Mouse (Mus musculus): ENCODE measurements around the gene Cd82.

The Cd82 gene

DNA sequence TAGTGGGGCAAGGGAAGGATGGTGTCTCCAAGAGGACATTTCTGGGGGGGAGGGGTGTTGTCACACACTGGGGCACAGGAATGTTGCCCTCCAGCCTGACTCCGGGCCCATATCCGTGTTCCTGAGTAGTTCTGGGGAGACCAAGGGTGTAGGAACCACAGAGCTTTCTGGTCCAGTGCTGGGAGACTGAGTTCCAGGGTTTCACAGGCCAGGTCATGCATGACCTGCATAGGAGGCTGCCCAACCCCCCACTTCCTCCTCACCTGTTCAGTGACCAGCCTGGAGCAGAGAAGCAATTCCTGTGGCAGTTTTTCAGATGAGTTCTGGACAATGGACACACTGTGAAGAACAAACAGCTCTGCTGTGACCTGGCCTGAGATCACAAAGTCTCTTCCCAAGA is 19.8 kb downstream of the Cd82 start:
- DNase-seq = no peak

DNA sequence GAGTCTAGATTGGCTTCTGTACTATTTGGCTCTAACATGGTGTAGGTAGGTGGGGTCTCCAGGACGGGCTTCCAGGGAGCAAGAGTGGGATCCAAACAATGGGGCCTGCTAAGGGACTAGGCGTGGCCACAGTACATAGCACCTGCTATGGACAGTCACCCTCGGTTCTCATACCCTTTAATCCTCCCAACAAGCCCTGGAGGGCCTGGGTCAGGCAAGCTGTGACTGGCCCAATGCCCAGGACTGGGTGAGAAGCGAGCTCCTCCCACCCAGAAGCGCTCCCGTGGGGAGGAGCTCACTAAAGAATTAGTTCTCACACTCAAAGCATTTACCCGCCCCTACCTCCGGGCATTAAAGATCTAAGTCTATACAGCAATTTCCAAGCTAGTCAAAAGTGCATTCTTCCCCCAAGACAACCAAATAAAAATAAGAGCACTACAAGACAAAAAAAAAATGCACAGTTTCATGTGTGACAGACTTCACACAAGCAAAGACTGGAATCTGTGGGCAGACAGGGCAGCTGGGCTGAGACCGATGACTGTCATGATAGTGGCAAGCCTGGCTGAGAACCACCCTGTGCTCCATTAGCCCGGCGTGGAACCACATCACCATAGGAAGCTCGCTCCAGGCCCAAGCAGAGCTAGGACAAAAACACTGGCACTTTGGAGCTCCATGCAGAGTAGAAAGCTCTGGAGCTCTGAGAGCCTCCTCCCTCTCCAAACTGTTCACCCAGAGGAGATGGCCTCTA is 23.0 kb downstream of the Cd82 start:
- no peak for DNase-seq

DNA sequence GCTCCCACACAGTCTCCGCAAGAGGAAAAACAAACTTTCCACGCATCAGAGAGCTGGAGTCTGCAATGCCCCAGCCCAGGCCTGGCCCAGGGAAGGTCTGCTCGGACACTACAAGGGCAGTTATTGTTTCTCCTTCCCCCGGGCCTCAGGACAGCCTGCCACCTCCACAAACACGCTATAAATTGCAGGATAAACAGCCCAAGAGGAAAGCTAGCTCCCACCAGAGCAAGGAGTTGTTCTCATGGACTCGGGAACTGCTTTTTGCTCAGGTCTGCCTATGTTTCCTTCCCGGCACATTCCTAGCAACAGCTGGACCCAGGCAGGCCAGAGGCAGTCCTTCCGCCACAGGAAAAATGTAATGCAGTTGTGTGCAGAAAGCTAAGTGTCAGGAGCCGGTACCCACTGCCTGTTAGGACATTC is 23.6 kb downstream of the Cd82 start:
- no peak for DNase-seq

DNA sequence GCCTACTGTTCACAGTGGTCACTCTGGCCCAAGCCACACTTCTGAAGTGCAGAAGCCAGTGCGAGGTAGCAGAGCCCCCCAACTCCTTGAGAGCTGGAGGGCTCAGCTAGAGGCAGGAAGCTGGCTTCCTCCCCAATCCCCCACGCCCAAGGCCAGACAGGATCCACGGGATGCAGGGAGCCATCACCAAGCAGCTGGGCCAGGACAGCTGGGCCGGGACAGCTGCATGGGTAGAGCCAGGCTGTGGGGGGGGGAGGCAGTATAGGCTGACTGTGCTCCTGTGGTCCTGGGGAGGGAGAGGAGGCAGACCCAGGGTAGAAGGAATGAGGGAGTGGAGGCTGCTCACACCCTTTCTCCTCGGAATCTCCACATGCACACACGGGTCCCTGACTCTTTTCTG is 24.6 kb downstream of the Cd82 start:
- DNase-seq = no peak

DNA sequence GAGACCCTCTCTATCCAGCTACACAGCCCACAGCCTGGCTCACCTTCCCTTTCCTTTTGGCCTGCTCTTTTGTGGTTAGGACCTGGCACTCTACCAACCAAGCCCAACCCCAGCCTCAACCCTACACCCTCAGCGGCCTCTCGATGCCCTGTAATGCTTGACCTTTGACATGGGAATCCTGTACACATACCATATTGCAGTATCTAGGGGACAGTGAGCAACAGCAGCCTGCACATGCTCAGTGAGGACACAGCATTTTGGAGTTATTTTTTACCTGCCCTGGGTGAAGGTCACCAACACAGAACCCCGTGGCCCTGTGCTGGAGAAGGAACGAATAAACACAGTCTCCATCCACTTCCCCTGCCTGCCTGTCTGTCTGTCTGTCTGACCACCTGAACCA is 27.4 kb downstream of the Cd82 start:
- no peak for DNase-seq

DNA sequence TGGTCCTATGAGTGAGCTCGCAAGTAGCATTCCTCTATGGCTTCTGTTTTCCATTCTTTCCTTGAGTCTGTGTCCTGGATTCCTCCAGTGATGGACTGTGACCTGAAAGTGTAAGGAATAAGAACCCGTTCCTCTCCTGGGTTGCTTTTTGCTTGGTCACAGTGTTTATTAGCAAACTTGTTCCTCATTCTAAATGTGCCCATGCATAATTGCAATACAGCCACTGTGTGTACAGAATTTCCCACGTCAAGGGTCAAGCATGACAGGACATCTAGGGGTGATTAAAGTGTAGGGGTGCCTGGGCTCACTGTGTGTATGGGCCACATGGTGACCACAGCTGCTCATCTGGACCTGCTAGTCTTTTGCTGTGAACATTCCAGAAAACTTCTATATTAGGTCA is 28.0 kb downstream of the Cd82 start:
- DNase-seq = no peak

DNA sequence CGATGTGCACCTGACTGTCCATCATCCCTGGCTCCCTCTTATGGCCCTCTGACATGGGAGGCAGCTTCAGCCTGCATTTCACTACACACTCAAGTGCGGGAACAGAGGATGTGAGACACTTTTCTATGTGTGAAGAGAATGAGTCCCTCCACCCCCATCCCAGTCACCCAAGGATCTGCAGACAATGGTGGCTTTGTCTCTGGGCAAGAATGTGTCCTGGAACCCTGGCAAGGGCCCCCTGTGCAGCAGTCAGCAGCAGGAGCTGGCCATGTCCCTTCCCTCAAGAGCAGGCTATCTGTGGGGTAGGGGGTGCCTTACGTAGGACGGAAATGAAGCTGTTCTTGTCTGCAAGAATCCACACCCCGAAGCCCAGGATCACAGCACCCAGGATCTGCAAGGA is 29.4 kb downstream of the Cd82 start:
- DNase-seq = no peak

DNA sequence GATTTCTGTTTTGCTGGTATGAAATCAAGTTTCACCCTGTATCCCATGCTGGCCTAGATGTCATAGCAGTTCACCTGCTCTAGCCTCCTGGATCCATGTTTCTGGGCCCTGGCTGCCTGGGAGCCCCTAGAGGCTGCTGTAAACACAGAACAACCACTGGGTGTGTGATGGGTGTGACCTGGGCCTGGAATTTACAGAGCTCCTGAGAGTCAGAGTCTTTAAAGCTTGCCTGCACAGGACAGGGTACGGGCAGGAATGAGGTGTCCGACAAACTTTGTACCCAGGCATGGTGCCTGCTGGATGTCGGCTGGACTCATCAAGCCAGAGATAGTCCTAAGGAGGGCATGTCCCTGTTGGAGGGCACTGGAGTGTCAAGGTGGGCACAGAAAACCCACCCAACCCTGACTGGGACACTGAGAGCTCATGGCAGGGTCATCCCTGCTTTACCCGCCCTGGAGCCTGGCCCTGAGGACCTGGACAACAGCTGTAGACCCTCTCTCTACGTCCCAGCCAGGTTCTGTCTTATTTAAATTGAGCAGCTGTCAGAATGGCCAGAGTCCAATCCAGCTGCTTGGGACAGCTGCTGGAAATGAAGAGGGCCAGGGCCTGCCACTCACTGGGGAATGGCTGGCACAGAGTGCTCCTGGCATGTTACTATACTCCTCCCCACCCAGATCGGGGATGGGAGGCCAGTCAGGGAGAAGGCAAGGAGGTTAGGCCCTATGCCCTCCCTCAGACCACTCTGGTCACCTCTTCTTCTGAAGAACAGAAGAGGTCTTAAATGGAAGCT is 30.1 kb downstream of the Cd82 start:
- no peak for DNase-seq

DNA sequence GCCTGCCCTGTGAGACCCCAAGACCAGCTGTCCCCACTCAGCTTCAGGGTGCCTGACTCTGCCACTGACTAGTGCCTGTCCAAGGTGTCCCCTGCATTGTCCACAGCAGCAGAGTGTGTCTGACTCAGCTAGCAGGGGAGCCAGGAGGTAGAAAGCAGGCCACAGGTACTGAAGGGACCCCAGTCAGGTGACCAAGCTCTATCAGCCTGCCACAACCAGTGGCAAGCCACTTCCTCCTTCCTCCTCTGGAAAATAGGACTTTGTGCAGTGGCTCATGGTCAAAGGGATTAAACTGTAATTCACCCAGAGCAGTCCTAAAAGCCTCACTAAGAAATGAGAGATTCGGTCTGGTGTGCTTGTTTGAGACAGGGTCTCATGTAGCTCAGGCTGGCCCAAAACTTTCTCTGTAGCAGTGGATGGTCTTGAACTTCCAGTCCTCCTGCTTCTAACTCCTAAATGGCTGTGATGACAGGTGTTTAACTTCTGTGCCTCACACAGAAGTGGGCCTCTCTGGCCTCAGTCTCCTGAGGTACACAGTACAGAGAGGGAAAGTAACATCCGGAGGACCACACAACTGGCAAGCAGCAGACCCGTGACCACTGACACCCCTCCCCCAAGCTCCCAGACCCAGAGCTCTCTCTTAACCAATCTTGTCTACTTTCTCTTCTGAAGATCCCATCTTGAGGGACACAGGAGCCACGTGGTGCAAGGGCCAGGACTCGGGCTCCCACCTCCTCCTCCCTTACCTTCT is 31.2 kb downstream of the Cd82 start:
- DNase-seq = no peak

DNA sequence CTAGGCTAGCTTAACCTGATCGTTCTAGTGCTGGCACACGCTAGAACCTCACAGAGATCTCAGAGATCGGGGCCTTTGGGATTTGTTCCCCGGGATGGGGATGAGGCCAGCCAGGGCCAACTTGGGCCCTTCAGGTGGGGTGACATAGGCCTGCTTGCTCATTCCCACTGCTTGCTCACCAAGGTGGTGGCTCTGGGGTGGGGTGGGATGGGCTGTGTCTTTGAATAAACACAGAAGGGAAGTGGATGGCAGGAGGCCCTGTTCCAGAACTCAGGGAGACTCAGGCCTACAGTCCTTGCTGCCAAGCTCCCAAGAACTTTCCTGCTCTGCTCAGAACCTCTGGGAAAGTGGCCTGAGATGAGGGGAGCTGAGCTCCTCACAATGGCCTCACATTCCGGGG is 31.9 kb downstream of the Cd82 start:
- no peak for DNase-seq

DNA sequence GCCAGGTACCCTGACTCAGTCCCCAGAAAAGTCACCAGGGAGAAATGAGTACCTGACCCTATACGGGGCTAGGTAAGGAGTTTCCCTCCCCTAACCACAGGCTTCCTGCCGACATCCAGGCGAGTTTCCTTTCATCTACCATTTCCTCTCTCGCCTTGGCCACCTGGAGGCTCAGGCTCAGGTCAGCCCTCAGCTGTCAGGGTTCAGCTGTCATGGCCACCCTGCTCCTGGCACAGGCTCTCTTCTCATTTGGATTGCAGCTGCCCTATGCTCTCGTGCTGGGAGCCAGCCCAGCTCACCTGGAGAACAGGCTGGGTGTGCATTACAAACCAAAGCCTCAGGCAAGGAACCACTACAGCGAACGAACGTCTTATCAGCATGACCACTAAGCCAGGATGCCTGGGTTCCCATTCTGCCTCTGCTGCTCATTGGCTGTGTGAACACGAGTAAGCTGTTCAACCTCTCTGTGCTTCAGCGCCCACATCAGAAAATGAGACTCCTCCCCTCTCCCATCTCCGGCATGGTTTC is 34.9 kb downstream of the Cd82 start:
- no peak for DNase-seq

DNA sequence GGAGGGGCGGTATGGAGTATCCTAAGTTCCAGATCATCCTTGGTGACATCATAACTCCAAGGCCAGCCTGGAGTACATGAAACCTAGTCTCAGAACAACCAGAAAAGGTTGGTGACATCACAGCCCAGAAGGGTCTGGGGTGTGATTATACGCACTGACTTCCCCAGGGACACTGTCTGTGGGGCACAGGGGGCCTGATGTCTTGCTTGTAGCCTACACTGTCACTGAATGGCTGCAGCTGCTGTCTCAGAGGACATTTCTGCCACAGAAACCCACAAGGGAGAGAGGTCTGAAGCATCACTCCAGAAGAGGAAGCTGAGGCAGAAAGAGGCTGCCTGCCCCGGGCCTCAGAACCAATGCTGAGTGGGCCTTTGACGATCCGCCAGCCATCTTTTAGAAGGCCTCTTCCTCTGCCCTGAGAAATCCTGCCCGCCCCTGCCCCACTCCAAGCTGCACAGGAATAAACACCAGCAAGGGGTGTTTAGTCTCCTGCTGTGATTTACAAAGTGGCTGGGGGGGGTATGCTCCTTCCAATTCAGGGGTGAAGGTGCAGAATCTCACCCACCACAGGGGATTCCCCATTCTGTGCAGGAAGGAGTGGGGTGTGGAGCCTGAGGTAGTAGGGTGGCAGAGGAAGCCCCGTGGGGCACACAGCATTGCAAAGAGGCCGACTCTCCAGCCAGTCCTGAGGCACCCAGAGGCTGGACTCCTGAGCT is 35.8 kb downstream of the Cd82 start:
- no peak for DNase-seq

DNA sequence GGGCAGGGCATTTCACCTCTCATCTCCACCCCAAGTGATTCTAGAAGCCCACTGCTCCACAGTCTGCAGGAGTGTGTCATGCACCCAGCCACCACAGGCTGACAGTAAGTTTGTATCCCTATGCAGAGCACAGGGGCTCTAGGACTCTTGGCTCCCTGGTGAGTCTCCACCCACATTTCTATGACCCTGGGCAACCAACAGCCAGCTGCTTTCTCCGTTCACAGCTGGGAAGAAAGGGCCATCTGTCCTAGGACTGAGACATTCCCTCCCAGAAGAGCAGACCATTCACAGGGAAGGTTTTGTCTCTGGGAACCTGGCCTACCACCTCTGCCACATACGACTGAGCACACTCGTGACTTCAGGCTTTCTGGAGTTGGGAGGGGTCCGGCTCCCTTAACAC is 37.1 kb downstream of the Cd82 start:
- DNase-seq = no peak

DNA sequence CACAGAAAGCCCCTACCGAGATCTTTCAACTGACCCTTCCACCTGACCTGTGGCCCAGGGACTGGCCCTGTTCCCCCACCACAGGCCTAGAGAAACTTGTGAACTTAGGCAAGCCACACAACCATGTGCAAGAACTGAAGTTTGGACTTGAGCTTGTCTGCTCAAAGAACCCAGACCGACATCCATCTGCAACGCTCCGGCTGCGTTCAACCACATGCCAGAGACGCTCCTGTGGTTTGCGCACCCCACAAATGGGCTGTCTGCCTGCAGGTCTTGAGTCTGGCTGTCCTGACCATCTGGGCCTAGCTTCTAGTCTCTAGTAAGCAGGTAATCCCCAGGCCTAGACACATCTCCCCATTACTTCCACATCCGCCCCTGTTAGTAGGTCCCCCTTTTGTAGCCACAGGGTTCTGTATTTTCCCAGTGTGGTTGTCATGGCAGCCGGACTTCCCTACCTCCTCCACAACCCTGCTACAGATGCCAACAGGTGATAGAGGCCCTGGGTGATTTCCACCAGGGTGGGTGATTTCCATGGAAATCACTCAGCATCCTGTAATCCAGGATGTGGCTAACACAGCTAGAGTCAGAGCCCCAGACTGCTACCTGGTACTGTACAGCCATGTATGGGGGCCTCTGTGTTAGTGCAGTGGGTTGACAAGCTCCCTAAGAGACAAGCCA is 38.5 kb downstream of the Cd82 start:
- no peak for DNase-seq

DNA sequence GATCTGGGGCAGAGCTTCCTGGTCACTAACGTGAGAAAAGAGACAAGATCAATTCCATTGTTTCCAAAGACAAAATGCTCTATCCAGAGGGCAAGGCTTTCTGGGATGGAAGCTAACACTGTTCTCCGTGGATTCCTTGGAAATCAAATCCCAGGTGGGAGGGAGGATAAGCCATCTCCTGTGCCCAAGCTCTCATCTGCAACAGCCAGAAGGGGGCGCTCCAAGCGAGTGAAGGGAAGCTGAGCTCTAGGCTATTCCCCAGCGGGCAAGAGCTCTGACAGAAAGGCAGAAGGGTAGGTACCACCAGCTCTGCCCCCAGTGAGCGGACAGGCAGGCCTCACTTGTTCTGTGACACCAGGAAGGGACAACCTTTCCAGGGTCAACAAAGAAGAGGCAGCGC is 41.6 kb downstream of the Cd82 start:
- DNase-seq = peak; percentile 60

DNA sequence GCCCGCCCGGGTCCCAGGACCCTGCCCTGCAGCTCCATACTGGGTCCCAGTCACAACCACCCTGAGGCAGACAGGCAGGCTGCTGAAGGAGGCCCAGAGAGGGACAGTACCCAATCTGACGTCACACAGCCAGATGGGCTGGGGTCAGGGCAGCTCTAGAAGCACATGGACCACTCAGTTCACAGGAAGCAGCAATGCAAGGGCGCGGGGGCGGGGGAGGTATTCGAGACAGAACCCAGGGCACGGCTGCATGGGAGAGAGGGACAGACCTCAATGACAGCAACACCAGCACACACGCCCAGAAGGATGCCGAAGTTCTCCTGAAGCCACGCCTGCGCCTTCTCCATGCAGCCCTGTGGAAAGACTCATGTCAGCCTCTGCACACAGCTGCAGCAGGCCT is 43.0 kb downstream of the Cd82 start:
- no peak for DNase-seq

DNA sequence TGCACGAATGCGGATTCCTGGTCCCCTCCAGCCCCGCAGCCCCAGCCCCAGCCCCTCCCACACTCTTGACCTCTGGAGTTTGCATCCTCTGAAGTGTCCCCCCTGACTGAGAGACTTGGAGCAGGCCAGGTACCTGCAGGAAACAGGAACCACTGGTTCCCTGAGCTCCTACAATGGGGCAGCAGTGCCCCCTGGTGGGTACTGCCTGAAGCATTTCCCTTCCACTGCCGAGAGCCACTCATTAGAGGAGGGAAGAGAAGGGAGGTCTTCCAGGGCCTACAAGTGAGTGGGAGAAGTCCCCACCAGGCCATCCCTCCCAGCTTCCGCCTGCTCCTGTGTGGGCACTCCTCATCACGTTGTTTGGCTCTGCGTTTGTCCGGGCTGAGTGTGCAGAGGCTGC is 44.5 kb downstream of the Cd82 start:
- DNase-seq = peak; percentile 85

DNA sequence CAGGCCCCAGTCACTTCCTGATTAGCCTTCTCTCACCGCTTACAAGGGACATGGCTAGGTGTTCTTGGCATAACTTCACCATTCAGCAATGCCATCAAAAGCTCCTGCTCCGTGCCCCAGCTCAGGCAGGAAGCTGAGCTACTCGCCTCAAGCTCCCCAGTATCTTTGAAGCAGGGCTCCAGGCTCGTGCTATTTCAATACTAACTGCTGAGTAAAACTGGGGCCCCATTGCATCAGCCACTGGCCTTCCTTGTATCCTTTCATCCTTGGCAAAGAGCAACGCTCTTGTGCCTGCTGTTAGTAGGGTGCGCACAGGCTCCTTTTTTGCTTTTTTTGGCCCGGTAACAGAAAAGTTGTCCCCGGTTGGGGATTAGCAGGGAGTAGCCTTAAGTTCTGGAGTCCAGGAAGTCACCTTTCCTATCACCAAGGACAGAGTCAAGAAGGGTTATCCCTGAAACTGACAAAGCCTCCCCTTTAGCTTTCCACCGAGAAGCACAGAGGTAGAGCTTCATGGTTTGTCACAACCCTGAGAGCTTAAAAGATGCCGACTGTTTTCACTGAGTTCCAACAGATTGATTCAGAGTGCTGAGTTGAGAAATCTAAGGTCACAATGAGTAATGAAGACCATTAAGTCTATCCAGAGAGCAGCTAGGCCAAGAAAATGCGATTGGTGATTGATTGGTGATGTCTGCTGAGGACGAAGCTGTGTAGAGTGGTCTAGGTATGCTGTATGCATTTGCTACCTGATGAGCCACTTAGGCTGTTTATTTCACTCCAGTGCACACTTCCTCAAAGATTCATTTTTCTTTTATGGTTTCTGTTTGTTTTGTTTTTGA is 45.8 kb downstream of the Cd82 start:
- no peak for DNase-seq

DNA sequence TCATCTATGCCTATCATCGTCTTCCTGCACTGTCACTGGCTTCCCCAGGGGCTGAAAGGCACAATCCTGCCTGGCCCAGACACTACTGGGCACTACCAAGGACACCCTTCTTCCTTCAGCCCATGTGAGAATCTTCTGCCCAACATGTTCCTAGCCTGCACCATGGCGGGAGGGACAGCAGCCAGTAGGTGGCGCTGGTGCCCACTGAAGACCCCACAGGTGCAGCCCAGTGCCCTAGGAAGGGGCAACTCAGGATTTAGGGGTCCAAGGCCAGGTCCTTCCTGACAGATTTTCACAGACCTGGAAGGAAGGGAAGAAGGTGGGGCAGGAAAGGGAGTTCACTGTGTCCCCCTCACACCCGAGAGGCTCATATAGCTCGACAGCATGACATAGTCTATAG is 47.7 kb downstream of the Cd82 start:
- DNase-seq = no peak

DNA sequence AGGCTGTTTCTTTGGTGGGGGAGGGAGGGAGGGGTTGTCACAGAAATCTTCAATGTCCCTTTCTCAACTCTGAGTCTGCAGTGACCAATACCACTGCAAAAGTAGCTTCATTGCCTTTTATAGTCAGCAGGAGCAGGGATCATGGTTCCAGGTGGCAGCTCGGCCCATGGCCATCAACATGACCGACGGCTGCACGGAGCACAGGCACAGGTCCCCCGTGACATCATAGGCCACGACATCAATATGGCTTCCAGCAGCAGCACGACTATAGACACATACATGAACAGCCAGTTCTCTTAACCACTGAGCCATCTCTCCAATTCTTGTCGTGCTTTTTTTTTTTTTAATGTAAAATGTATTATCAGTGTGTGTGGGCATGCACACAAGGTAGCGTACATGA is 48.8 kb downstream of the Cd82 start:
- DNase-seq = no peak

DNA sequence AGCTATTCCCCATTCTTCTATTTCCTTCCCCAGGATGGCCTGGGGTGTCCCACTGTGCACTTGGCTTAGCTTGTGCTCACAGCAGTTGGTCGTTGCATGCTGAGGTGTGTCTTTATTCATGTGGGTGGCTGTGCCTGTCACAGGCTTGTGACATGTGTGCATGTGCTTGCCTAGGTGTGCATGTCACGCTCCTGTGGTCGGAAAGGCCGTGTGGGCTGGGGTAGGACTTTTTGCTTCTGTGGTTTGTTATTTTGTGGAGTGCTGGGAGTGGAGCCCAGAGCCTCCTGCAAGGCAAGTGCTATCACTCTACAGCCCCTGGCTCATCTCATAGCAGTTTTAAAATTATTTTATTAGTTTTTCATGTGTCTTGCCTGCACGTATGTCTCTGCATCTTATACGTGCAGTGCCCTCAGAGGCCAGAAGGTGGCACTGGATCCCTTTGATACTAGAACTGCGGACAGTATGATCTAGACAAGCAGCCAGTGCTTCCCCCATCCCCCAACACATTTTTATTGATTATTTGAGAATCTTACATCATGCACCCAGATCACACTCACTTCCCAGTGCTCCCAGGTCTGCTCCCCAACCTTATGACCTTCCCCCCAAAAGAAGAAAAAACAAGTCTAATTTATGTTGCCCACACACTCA is 49.4 kb downstream of the Cd82 start:
- DNase-seq = peak; percentile 40

All from cerebellum, adult 8-10 months (tissue).